Mouse (Mus musculus): ENCODE measurements around the gene Coq9.

DNA sequence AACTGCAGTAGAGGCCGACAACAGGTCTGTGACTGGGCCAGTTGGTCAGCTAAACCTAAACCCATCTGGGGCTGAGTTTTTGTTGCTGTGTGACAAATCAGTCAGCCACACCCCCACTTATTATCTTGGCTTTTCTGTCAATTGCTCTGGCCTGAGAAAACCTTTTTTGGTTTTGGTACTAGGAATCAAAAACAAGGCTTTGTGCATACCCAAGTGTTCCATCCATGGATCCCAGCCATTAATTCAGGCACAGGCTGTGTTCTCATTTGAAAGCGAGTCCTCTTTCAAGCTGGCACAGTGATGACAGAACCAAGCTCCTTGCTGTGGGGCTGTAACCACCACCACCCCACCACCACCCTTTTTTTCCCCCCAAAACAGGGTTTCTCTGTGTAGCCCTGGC, 16.7 kb upstream of the Coq9 start:
- no peak for TF ChIP-seq UBTF (IDR thresholded peaks at IDR 0.05; ENCODE audit: low read depth, low read length)
- no peak for TF ChIP-seq POLR2A (IDR thresholded peaks at IDR 0.05; ENCODE audit: low read depth, low read length)

Measured in CH12.LX (cell line).